Mouse (Mus musculus) gastrocnemius, adult 2 months (tissue): Measurements from ENCODE around the gene Csf2rb2. TPM values are rescaled to one million over a fixed set of nuclear protein-coding genes. Genes with fewer than 3 reads are reported as not detected.
A peak's percentile ranks its signal among the peaks of the same experiment; 100 is the strongest.
"Not testable (repeated sequence)": the region's sequence is repeated elsewhere in the genome, so short reads cannot be mapped to it uniquely, and the experiment has no call there.

Source experiments
- DNase-seq: peaks from one replicate; pipeline ENCODE4 v3.0.0; 2022
- H3K27ac ChIP-seq: fragments of 200-600 bp; 2 replicates; pipeline ENCODE4 v1.8.1; 2022; ENCODE audit warnings: mild to moderate bottlenecking
- H3K4me3 ChIP-seq: fragments of 200-600 bp; 2 replicates; pipeline ENCODE4 v1.8.1; 2022; ENCODE audit warnings: mild to moderate bottlenecking, moderate library complexity
- CTCF ChIP-seq: fragments of 200-600 bp; IDR thresholded peaks from 2 replicates; pipeline ENCODE4 v1.8.1; 2022; ENCODE audit warnings: antibody characterized with exemption, mild to moderate bottlenecking, moderate library complexity
- intact Hi-C: fragments of 180-260 bp; cut with DNase I; formaldehyde crosslinking; loops from one replicate; pipeline ENCODE4 v1.15.1; 2025
- total RNA-seq, 2 experiments: library from RNA; stranded (reverse); gene quantifications; 2 replicates each; pipeline ENCODE4 v1.2.3; 2021

The Csf2rb2 gene
- total RNA-seq, 2 experiments from 2014 or later = 0.66 to 0.78 TPM

- intact Hi-C loops = no loop called here
- no peak for DNase-seq
Measured at GRCm38 (mm10) chr15:78309865-78310264, 4.3 kb upstream of the Csf2rb2 start.

DNA sequence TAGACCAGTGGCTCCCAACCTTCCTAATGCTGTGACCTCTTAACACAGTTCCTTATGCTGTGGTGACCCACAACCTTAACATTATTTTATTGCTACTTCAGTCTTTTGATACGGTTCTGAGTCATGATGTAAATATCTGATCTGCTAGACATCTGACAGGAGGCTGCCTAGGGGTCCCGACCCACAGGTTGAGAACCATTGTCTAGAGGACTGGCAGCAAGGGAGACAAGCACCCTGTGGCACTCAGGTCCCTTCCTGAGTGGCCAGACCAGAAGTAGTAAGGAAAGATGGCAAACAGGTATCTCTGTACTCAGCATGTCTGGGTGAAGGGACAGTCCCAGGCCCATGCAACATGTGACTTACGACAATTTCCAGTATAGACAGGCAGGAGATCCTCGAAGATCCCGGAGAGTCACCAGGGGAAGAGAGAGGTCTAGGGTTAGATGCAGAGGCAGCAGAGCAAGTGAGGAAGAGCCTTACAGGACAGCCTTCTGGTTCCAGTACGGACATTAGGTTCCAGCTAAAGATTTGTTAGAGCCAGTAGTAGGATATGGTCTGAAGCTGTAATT, 1.8 kb downstream of the Csf2rb2 start:
- Histone ChIP-seq H3K4me3 (no peak overlapping the region), H3K27ac (no peak overlapping the region)
- no peak for DNase-seq
- intact Hi-C loops = no loop called here
- TF ChIP-seq CTCF = no peak

More at GRCm38 (mm10) chr15:78309865-78310264, 4.3 kb upstream of the Csf2rb2 start:
- no peak for TF ChIP-seq CTCF
- H3K27ac ChIP-seq = peak overlapping the region; percentile 6; the same call in 1 of the 2 replicates
- H3K4me3 ChIP-seq = no peak overlapping the region

DNA sequence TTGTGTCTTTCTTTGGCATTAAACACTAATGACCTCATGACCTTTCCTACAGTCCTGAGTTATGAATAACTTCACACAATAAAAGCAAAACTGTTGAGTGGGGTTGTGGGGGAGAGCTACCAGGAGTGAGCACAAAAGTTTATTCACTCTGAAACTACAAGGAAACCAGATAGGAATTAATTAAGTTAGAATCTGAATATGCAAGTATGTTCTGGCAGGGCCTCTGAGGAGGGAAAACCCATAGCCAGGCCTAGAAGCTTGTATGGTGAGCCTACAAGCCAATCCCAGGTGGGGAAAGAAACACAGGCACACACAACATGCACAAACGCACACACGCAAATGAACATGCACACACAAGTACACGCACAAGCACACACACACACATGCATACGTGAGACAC, 2.8 kb downstream of the Csf2rb2 start:
- H3K4me3 ChIP-seq = no peak overlapping the region
- TF ChIP-seq CTCF = no peak
- no peak for DNase-seq
- intact Hi-C loops = no loop called here
- no peak overlapping the region for H3K27ac ChIP-seq

DNA sequence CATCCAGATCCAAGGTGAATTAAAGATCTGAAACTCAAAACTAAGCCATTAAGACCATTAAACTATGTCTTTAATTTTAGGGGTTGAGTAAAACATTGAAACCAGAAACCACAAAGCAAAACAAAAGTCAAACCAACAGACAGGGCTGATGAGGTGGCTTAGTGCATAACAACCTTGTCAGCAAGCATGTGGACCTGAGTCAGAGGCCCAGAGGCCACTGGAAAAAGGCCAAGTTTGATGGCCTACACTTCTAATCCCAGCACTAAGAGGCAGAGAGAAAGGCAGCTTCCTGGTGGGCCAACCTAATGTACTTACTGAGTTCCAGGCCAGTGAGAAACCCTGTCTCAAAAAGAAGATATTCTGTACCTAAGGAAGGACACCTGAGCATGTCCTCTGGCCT, 4.7 kb downstream of the Csf2rb2 start:
- Histone ChIP-seq H3K4me3 (no peak overlapping the region), H3K27ac (no peak overlapping the region)
- no peak for TF ChIP-seq CTCF
- intact Hi-C loops = no loop called here
- no peak for DNase-seq

DNA sequence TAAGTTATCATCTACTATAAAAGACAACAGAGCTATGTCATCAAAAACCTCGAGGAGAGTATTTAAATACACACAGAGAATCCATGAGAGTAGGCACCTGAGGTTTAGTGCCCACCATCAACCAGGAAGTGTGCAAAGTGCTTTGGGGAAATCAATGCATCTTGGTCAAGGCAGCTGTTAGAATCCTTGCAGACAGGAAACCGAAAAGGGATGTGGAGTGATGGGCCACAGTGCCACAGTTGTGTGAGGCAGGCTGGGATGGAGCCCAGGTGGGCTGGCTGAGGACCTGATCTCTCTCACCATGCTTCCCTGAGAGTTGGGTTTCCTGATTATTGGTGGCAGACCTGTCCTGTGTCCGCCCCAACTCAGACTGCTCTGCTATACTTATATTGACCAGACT, 5.9 kb downstream of the Csf2rb2 start:
- no peak overlapping the region for H3K4me3 ChIP-seq
- intact Hi-C loops = no loop called here
- H3K27ac ChIP-seq = no peak overlapping the region
- no peak for TF ChIP-seq CTCF
- no peak for DNase-seq

DNA sequence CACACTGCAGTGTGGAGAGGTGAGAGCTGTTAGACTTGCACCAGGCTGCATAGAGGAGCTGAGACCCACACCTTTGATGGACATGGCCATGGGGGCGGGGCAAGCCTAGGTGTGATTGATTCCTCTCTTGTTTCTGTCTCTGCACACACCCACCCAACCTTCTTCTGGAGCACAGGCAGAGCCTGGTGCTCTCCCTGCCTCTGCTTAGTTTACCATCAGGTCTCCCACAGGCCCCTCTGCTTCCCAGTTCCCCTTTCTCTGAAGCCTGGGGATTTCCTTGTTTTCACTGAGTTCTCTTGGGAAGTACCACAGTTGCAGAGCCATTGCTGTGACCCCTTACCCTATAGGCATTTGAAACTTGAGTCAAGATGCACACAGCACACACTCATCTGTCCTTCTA, 7.0 kb downstream of the Csf2rb2 start:
- Histone ChIP-seq H3K4me3 (no peak overlapping the region), H3K27ac (no peak overlapping the region)
- DNase-seq = no peak
- no peak for TF ChIP-seq CTCF
- intact Hi-C loops = no loop called here

DNA sequence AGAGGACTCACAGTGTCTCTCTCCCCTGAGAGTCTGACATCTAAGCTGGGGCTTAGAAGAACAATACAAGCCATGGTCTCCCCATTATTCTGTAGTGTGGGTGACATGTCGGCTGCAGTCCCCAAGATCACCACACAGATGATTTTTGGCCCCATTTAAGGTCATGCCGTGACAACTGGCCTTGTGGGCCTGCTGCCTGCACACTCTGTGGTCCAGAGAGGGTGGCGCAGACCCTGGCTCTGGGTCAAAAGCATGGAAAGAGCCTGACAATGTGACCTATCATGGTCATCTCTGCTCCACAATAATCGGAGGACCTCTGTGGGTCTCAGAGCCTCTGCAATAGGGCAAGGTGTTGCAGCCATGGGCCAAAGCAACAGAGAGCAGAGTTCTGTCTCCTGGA, 11.8 kb downstream of the Csf2rb2 start:
- Histone ChIP-seq H3K4me3 (no peak overlapping the region), H3K27ac (no peak overlapping the region)
- intact Hi-C loops = no loop called here
- no peak for TF ChIP-seq CTCF
- DNase-seq = no peak

DNA sequence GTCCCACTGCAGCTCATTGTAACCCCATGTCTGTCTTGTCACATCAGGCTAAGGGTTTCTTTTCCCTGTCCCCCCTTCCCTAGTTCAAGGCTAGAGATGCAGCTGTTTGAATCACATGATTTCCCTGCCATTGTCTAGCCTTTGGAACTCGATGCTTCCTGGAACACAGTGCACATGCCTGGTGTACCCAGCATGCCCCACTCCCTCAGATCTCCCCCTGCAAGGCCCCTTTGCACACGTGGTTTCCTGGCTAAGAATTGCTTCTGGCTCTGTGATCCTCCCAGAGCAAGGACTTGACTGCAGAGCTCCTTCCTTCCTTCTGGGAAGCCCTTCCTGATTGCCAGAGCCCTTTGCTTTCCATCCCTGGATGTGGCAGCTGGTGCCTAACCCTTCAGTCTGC, 12.3 kb downstream of the Csf2rb2 start:
- intact Hi-C loops, H3K4me3 ChIP-seq, DNase-seq, H3K27ac ChIP-seq: not testable (repeated sequence)

DNA sequence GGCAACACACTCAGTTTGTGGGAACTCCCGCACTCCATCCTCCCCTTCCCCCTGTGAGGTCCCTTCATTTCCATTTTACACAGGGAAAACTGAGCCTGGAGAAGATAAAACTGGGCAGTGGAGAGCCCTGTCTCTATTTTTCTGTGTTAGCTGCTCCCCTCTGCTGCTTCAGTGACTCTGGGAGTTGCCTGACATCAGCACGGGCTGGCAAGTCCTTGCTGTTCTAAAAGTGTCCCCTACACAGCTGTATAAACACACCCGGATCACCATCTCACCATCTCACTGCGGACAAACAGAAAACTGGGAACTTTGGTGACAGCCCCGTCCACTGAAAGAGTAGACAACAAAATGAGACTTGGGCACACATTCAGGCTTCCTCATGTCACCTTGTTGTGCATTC, 15.7 kb downstream of the Csf2rb2 start:
- H3K4me3 ChIP-seq, H3K27ac ChIP-seq, DNase-seq, intact Hi-C loops: not testable (repeated sequence)

- DNase-seq = no peak
- no peak overlapping the region for H3K27ac ChIP-seq
- intact Hi-C loops = no loop called here
- no peak overlapping the region for H3K4me3 ChIP-seq
- TF ChIP-seq CTCF = no peak
Measured at GRCm38 (mm10) chr15:78287941-78288340, 17.6 kb downstream of the Csf2rb2 start.

- no peak for TF ChIP-seq CTCF
Measured at GRCm38 (mm10) chr15:78278308-78278707, 27.2 kb downstream of the Csf2rb2 start.

DNA sequence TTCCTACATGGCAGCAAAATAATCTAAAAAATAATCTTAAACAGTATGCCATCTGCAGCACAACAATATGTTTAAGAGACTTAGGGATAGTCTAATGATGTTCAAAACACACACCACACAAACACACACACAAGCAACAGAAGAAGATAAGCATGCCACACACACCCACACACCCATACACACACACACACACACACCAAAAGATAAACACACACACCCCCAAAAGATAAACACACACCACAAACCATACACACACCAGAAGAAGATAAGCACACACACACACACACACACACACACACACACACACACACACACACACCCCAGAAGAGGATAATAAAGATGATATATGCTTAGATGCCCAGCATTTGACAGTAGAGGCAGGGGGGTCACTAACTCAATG, 34.3 kb downstream of the Csf2rb2 start:
- no peak for DNase-seq
- intact Hi-C loops = no loop called here
- no peak overlapping the region for H3K27ac ChIP-seq
- H3K4me3 ChIP-seq = no peak overlapping the region
- TF ChIP-seq CTCF = no peak

More at GRCm38 (mm10) chr15:78278308-78278707, 27.2 kb downstream of the Csf2rb2 start:
- no peak overlapping the region for H3K4me3 ChIP-seq
- no peak overlapping the region for H3K27ac ChIP-seq
- intact Hi-C loops = no loop called here
- DNase-seq = no peak

GRCm38 (mm10) chr15:78267865-78268264, 37.7 kb downstream of the Csf2rb2 start:
- Histone ChIP-seq H3K27ac (peak overlapping the region; percentile 43; the same call in 1 of the 2 replicates), H3K4me3 (no peak overlapping the region)
- TF ChIP-seq CTCF = no peak
- DNase-seq = no peak
- intact Hi-C loops = no loop called here

DNA sequence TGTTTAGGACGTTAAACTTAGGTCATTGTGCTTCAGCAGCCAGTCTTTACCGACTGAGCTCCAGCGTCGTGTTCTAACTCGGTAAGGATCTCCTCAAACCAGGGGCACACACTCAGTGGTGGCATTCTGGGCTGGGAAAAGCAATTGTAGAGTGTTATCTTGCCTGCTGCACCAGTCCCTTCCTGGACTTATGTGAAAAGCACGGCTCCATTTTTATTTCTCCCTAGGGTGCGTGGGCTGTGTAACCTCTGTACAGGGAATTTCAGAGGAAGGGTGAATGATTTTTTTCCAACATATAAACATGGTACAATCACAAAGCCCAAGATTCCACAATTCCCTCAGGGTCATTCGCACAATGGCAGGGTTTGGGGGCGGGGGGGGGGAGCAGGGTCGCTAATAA, 38.1 kb downstream of the Csf2rb2 start:
- no peak overlapping the region for H3K4me3 ChIP-seq
- DNase-seq = no peak
- intact Hi-C loops = no loop called here
- peak overlapping the region; percentile 46 for H3K27ac ChIP-seq
- TF ChIP-seq CTCF = no peak
